Mouse (Mus musculus): ENCODE data around the gene Erfe.
A peak's percentile ranks its signal among the peaks of the same experiment; 100 is the strongest.

The Erfe gene

GRCm38 (mm10) chr1:91366215-91367108, at the start of gene Erfe:
Gene Erfe, plus strand, starts transcription at chr1:91366430.
- peak; percentile 42 to 86 for DNase-seq

GRCm38 (mm10) chr1:91317656-91318055, 48.6 kb upstream of the Erfe start:
- DNase-seq = peak; percentile 68 to 81

GRCm38 (mm10) chr1:91321760-91322438, 44.3 kb upstream of the Erfe start, which contains the start of gene Espnl:
Gene Espnl, plus strand, starts transcription at chr1:91322075.
- DNase-seq = peak in 1 of 2 experiments; percentile 44

GRCm38 (mm10) chr1:91324646-91325045, 41.6 kb upstream of the Erfe start:
- DNase-seq = no peak

- no peak for DNase-seq
Measured at GRCm38 (mm10) chr1:91325488-91326042, 40.7 kb upstream of the Erfe start.

GRCm38 (mm10) chr1:91332102-91332501, 34.1 kb upstream of the Erfe start:
- no peak for DNase-seq

- DNase-seq = no peak
Measured at GRCm38 (mm10) chr1:91333582-91333981, 32.6 kb upstream of the Erfe start.

GRCm38 (mm10) chr1:91337355-91337754, 28.9 kb upstream of the Erfe start:
- DNase-seq = no peak

GRCm38 (mm10) chr1:91344001-91344400, 22.2 kb upstream of the Erfe start:
- no peak for DNase-seq

GRCm38 (mm10) chr1:91344921-91345685, 21.1 kb upstream of the Erfe start:
- peak; percentile 51 to 77 for DNase-seq

GRCm38 (mm10) chr1:91346892-91347291, 19.3 kb upstream of the Erfe start:
- peak; percentile 61 to 79 for DNase-seq

- DNase-seq = no peak
Measured at GRCm38 (mm10) chr1:91350841-91351240, 15.4 kb upstream of the Erfe start, which contains the start of gene Klhl30. Gene Klhl30, plus strand, starts transcription at chr1:91351016.

- no peak for DNase-seq
Measured at GRCm38 (mm10) chr1:91351249-91351648, 15.0 kb upstream of the Erfe start.

- no peak for DNase-seq
Measured at GRCm38 (mm10) chr1:91352277-91352676, 14.0 kb upstream of the Erfe start.

- DNase-seq = no peak
Measured at GRCm38 (mm10) chr1:91356105-91356504, 10.1 kb upstream of the Erfe start.

- DNase-seq = no peak
Measured at GRCm38 (mm10) chr1:91362113-91362512, 4.1 kb upstream of the Erfe start.

- no peak for DNase-seq
Measured at GRCm38 (mm10) chr1:91364822-91365644, 1.2 kb upstream of the Erfe start.

GRCm38 (mm10) chr1:91365816-91366214, 415 bp upstream of the Erfe start:
- DNase-seq = no peak

- DNase-seq = no peak
Measured at GRCm38 (mm10) chr1:91367295-91367694, 1.1 kb downstream of the Erfe start.

- peak in 1 of 2 experiments; percentile 27 for DNase-seq
Measured at GRCm38 (mm10) chr1:91369408-91369807, 3.2 kb downstream of the Erfe start.

GRCm38 (mm10) chr1:91370055-91370454, 3.8 kb downstream of the Erfe start:
- no peak for DNase-seq

GRCm38 (mm10) chr1:91373414-91373835, 7.2 kb downstream of the Erfe start:
- no peak for DNase-seq
